21 mouse cellular contexts compared by ENCODE assay signal in the genomic region with DNA sequence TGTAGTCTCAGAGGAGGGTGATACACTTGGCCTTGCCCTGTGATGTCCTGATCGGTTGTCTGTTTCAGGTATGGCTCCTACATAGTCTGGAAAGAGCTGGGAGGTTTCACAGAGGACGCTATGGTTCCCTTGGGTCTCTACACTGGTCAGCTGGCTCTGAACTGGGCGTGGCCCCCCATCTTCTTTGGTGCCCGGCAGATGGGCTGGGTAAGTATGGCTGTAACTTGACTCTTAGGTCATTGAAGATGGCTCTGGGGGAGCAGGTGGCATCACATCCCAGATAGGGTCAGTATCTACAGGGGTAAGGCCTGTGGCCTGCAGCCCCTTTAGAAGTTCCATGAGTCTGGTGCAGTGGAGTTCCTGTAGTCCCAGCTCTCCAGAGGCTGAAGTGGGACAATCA. TPM values are rescaled to one million over a fixed set of nuclear protein-coding genes. Genes with fewer than 3 reads are reported as not detected.
DNase-seq lines count a peak whose midpoint lies in the region; ATAC-seq and TF ChIP-seq lines count a peak whose summit lies in the region.
"Had no signal": no experiment of that assay in that cellular context is flagged by ENCODE, and none has a peak within 500 bp of the region (broad histone marks: within the 10 kb centered on the region; RNA-seq: fewer than 3 reads in every experiment).

No protein-coding gene starts in this region.

- TF ChIP-seq POLR2A in MEL (IDR thresholded peaks at IDR 0.05; ENCODE audit: control insufficient read depth in 1 of 2, insufficient read depth in 1 of 2, low read depth in 1 of 2, low read length in 2 of 2, poor library complexity in 1 of 2) = no peak

- peaks cover 14% of the 10 kb centered on the region for H3K36me3 ChIP-seq in hindbrain, embryonic 15.5 days
- peaks cover 18% of the 10 kb centered on the region for H3K36me3 ChIP-seq in hindbrain, postnatal 0 days (ENCODE audit: insufficient read depth, low read length)
- peaks cover 52% of the 10 kb centered on the region for H3K36me3 ChIP-seq in liver, postnatal 0 days (replicated peaks; ENCODE audit: insufficient read depth, low read length)
- H3K36me3 ChIP-seq in liver, embryonic 11.5 days (ENCODE audit: control insufficient read depth, insufficient read depth, low read length) = peaks cover 22% of the 10 kb centered on the region
- no peaks in the 10 kb centered on the region; a peak in 2 of 4 replicates for H3K36me3 ChIP-seq in MEL (ENCODE audit: control insufficient read depth in 1 of 2, insufficient read depth in 2 of 2, low read length in 2 of 2)

- H3K4me3 ChIP-seq in hindbrain, embryonic 15.5 days = no peak overlapping the region
- H3K4me3 ChIP-seq in hindbrain, postnatal 0 days (ENCODE audit: low read length) = no peak overlapping the region
- H3K4me3 ChIP-seq in liver, postnatal 0 days (ENCODE audit: low read depth, low read length) = no peak overlapping the region
- no peak overlapping the region for H3K4me3 ChIP-seq in liver, embryonic 11.5 days (ENCODE audit: low read depth, low read length)
- H3K4me3 ChIP-seq in MEL (ENCODE audit: control insufficient read depth in 1 of 2, insufficient read depth in 1 of 2, low read depth in 2 of 2, low read length in 2 of 2) = no peak overlapping the region
- H3K4me3 ChIP-seq: forebrain, embryonic 10.5 days; forebrain, embryonic 13.5 days; hindbrain, embryonic 12.5 days had no signal

- no peak overlapping the region for H3K9ac ChIP-seq in hindbrain, embryonic 15.5 days
- no peak overlapping the region for H3K9ac ChIP-seq in hindbrain, postnatal 0 days (replicated peaks; ENCODE audit: low read length)
- no peak overlapping the region for H3K9ac ChIP-seq in liver, postnatal 0 days (replicated peaks)
- no peak overlapping the region for H3K9ac ChIP-seq in liver, embryonic 11.5 days (ENCODE audit: low read depth, low read length)
- no peak overlapping the region for H3K9ac ChIP-seq in MEL (ENCODE audit: control insufficient read depth, low read depth, low read length, poor library complexity, severe bottlenecking)
- H3K9ac ChIP-seq: forebrain, embryonic 13.5 days; hindbrain, embryonic 12.5 days had no signal

- H3K79me2 ChIP-seq in MEL (ENCODE audit: control insufficient read depth, insufficient read depth, low read length, poor library complexity) = no peaks in the 10 kb centered on the region

- no peak overlapping the region for H3K4me2 ChIP-seq in hindbrain, embryonic 15.5 days
- H3K4me2 ChIP-seq in hindbrain, postnatal 0 days (ENCODE audit: low read depth, low read length) = no peak overlapping the region
- no peak overlapping the region for H3K4me2 ChIP-seq in liver, postnatal 0 days (ENCODE audit: low read depth, low read length)
- no peak overlapping the region for H3K4me2 ChIP-seq in liver, embryonic 11.5 days
- H3K4me2 ChIP-seq: forebrain, embryonic 13.5 days; heart, embryonic 11.5 days; hindbrain, embryonic 12.5 days had no signal

- H3K4me1 ChIP-seq in hindbrain, embryonic 15.5 days (replicated peaks) = no peaks in the 10 kb centered on the region
- H3K4me1 ChIP-seq in hindbrain, postnatal 0 days (ENCODE audit: insufficient read depth, low read length) = no peaks in the 10 kb centered on the region
- H3K4me1 ChIP-seq in liver, postnatal 0 days (ENCODE audit: insufficient read depth) = peaks cover 9% of the 10 kb centered on the region
- H3K4me1 ChIP-seq in liver, embryonic 11.5 days (replicated peaks; ENCODE audit: control insufficient read depth, insufficient read depth, low read length) = no peaks in the 10 kb centered on the region
- peaks cover 0 to 7% of the 10 kb centered on the region in 2 experiments; a peak in 2 of 4 replicates for H3K4me1 ChIP-seq in MEL (ENCODE audit: control insufficient read depth in 1 of 2, insufficient read depth in 2 of 2, low read length in 2 of 2)
- H3K4me1 ChIP-seq: forebrain, embryonic 10.5 days; forebrain, embryonic 13.5 days; hindbrain, embryonic 12.5 days had no signal

- no peak for TF ChIP-seq CTCF in hindbrain, postnatal 0 days (IDR thresholded peaks at IDR 0.05; ENCODE audit: low read depth)
- no peak for TF ChIP-seq CTCF in liver, postnatal 0 days (IDR thresholded peaks at IDR 0.05; ENCODE audit: low read depth)
- TF ChIP-seq CTCF in MEL (IDR thresholded peaks at IDR 0.05 in 2 of 3, conservative IDR thresholded peaks at IDR 0.05 in 1 of 3; ENCODE audit: control insufficient read depth in 1 of 3, insufficient read depth in 1 of 3, low read depth in 2 of 3, low read length in 3 of 3, poor library complexity in 1 of 3, severe bottlenecking in 1 of 3) = no peak

- 0 out of 2 replicates have a peak, but pooled peaks have one; percentile 3 for ATAC-seq in hindbrain, embryonic 15.5 days (ENCODE audit: low FRiP score, low read depth)
- ATAC-seq in hindbrain, postnatal 0 days = no peak
- no peak for ATAC-seq in liver, postnatal 0 days
- ATAC-seq in liver, embryonic 11.5 days (replicated peaks; ENCODE audit: low FRiP score) = no peak
- ATAC-seq: activated CD4-positive, CD25-positive, alpha-beta regulatory T cell, adult 4 months; CD4-positive, CD25-positive, alpha-beta regulatory T cell, adult 4 months; forebrain, embryonic 13.5 days; forebrain, embryonic 16.5 days; hindbrain, embryonic 16.5 days; inflammation-experienced regulatory T-cells, adult 6 months had no signal

- DNase-seq in hindbrain, postnatal 0 days (ENCODE audit: low spot score) = no peak
- DNase-seq in liver, postnatal 0 days = no peak
- DNase-seq in liver, embryonic 11.5 days (ENCODE audit: low spot score) = no peak
- no peak for DNase-seq in MEL (ENCODE audit: low read depth, low spot score)
- no peak for DNase-seq in right cerebral cortex, postnatal 36 days (ENCODE audit: low spot score in 2 of 2)
- no peak for DNase-seq in heart, adult 18-20 months
- DNase-seq: B cell, adult 2 months; cerebellum, adult 18-20 months; cerebellum, adult 9-10 months; cerebellum, postnatal 14 days had no signal

- 88% methylated on average over 4 of the region's 4 CpGs for WGBS in hindbrain, embryonic 15.5 days
- 91% methylated on average over 4 of the region's 4 CpGs for WGBS in hindbrain, postnatal 0 days
- 81% methylated on average over 4 of the region's 4 CpGs for WGBS in liver, postnatal 0 days (ENCODE audit: insufficient replicate concordance)
- WGBS in liver, embryonic 11.5 days = 81% methylated on average over 4 of the region's 4 CpGs

- H3K27ac ChIP-seq in hindbrain, embryonic 15.5 days (replicated peaks) = no peak overlapping the region
- H3K27ac ChIP-seq in hindbrain, postnatal 0 days = no peak overlapping the region
- H3K27ac ChIP-seq in liver, postnatal 0 days (ENCODE audit: low read depth) = peak overlapping the region; percentile 74
- no peak overlapping the region for H3K27ac ChIP-seq in liver, embryonic 11.5 days (ENCODE audit: low read depth, low read length)
- no peak overlapping the region for H3K27ac ChIP-seq in MEL (ENCODE audit: control insufficient read depth, low read depth, low read length)
- H3K27ac ChIP-seq: forebrain, embryonic 10.5 days; forebrain, embryonic 13.5 days; hindbrain, embryonic 12.5 days had no signal

- no peak for TF ChIP-seq EP300 in liver, postnatal 0 days (IDR thresholded peaks at IDR 0.05; ENCODE audit: low read depth)
- no peak for TF ChIP-seq EP300 in MEL (IDR thresholded peaks at IDR 0.05; ENCODE audit: low read depth in 1 of 2, low read length in 2 of 2)

- TF ChIP-seq RAD21 in MEL (IDR thresholded peaks at IDR 0.05; ENCODE audit: low read depth, low read length) = no peak

- no peaks in the 10 kb centered on the region for H3K27me3 ChIP-seq in hindbrain, embryonic 15.5 days
- no peaks in the 10 kb centered on the region for H3K27me3 ChIP-seq in hindbrain, postnatal 0 days (ENCODE audit: insufficient read depth, low read length)
- no peaks in the 10 kb centered on the region for H3K27me3 ChIP-seq in liver, postnatal 0 days (ENCODE audit: insufficient read depth, low read length)
- H3K27me3 ChIP-seq in liver, embryonic 11.5 days (replicated peaks; ENCODE audit: control insufficient read depth, insufficient read depth, low read length) = no peaks in the 10 kb centered on the region
- H3K27me3 ChIP-seq in MEL (ENCODE audit: control insufficient read depth in 1 of 2, insufficient read depth in 2 of 2, low read length in 2 of 2) = no peaks in the 10 kb centered on the region
- H3K27me3 ChIP-seq: forebrain, embryonic 13.5 days; hindbrain, embryonic 12.5 days had no signal

- no peaks in the 10 kb centered on the region for H3K9me3 ChIP-seq in hindbrain, embryonic 15.5 days
- H3K9me3 ChIP-seq in hindbrain, postnatal 0 days (ENCODE audit: low read length) = no peaks in the 10 kb centered on the region
- no peaks in the 10 kb centered on the region for H3K9me3 ChIP-seq in liver, postnatal 0 days (ENCODE audit: low read length)
- H3K9me3 ChIP-seq in liver, embryonic 11.5 days (ENCODE audit: control insufficient read depth, low read length) = no peaks in the 10 kb centered on the region
- no peaks in the 10 kb centered on the region for H3K9me3 ChIP-seq in MEL (replicated peaks; ENCODE audit: insufficient read depth, low read length)
- H3K9me3 ChIP-seq: forebrain, embryonic 10.5 days; forebrain, embryonic 13.5 days; hindbrain, embryonic 12.5 days had no signal

RNA-seq across cellular contexts. Expression of a gene that starts 8.5 kb away (rescaled TPM):
- 30.8 and 33.1 TPM in 2 replicates for polyA plus RNA-seq in hindbrain, embryonic 15.5 days (2015; fragmentation: Nextera tagmentation; extraction: Ambion mirVana)
- total RNA-seq in hindbrain, postnatal 0 days (2014; rRNA removed) = 50.1 and 54.2 TPM in 2 replicates
- polyA plus RNA-seq in hindbrain, postnatal 0 days (2015; fragmentation: Nextera tagmentation; extraction: Ambion mirVana) = 35.2 and 36.9 TPM in 2 replicates
- polyA plus RNA-seq in liver, postnatal 0 days (2015; fragmentation: Nextera tagmentation; extraction: Ambion mirVana) = 20.0 and 20.5 TPM in 2 replicates
- 38.6 and 39.3 TPM in 2 replicates for polyA plus RNA-seq in liver, embryonic 11.5 days (2014; fragmentation: Nextera tagmentation; extraction: Ambion mirVana)
- 32.6 and 35.9 TPM in 2 replicates for total RNA-seq in MEL (2012; rRNA removed)
- polyA plus RNA-seq in MEL (2012; ENCODE audit: insufficient read depth in 1 of 2, insufficient read length in 2 of 2, low read depth in 1 of 2, low replicate concordance in 2 of 2, missing spikeins in 1 of 2) = 10 to 100 TPM in 1 of 2 experiments, not detected in 1; 28.8 TPM
- 10 to 100 TPM; 45.0 to 47.3 TPM for total RNA-seq in heart, adult 18-20 months (2021)

RNA-seq across cellular contexts. Expression of a gene that starts 8.7 kb away (rescaled TPM):
- polyA plus RNA-seq in hindbrain, embryonic 15.5 days (2015; fragmentation: Nextera tagmentation; extraction: Ambion mirVana) = 11.7 and 14.2 TPM in 2 replicates
- 5.0 and 9.6 TPM in 2 replicates for total RNA-seq in hindbrain, postnatal 0 days (2014; rRNA removed)
- polyA plus RNA-seq in hindbrain, postnatal 0 days (2015; fragmentation: Nextera tagmentation; extraction: Ambion mirVana) = 17.1 and 17.3 TPM in 2 replicates
- polyA plus RNA-seq in liver, postnatal 0 days (2015; fragmentation: Nextera tagmentation; extraction: Ambion mirVana) = 168 and 183 TPM in 2 replicates
- polyA plus RNA-seq in liver, embryonic 11.5 days (2014; fragmentation: Nextera tagmentation; extraction: Ambion mirVana) = 144 and 150 TPM in 2 replicates
- 61.3 and 80.0 TPM in 2 replicates for total RNA-seq in MEL (2012; rRNA removed)
- 10 to 100 TPM in 1 of 2 experiments, not detected in 1; 66.5 TPM for polyA plus RNA-seq in MEL (2012; ENCODE audit: insufficient read depth in 1 of 2, insufficient read length in 2 of 2, low read depth in 1 of 2, low replicate concordance in 2 of 2, missing spikeins in 1 of 2)
- 10 to 100 TPM; 66.2 to 75.9 TPM for total RNA-seq in heart, adult 18-20 months (2021)

RNA-seq across cellular contexts. Expression of a gene that starts 22.8 kb away (rescaled TPM):
- 45.3 and 46.3 TPM in 2 replicates for polyA plus RNA-seq in hindbrain, embryonic 15.5 days (2015; fragmentation: Nextera tagmentation; extraction: Ambion mirVana)
- total RNA-seq in hindbrain, postnatal 0 days (2014; rRNA removed) = 56.9 and 60.6 TPM in 2 replicates
- 31.3 and 32.6 TPM in 2 replicates for polyA plus RNA-seq in hindbrain, postnatal 0 days (2015; fragmentation: Nextera tagmentation; extraction: Ambion mirVana)
- 10.9 and 12.9 TPM in 2 replicates for polyA plus RNA-seq in liver, postnatal 0 days (2015; fragmentation: Nextera tagmentation; extraction: Ambion mirVana)
- 81.4 and 87.1 TPM in 2 replicates for polyA plus RNA-seq in liver, embryonic 11.5 days (2014; fragmentation: Nextera tagmentation; extraction: Ambion mirVana)
- 41.9 and 43.9 TPM in 2 replicates for total RNA-seq in MEL (2012; rRNA removed)
- 10 to 100 TPM in 1 of 2 experiments, not detected in 1; 76.5 TPM for polyA plus RNA-seq in MEL (2012; ENCODE audit: insufficient read depth in 1 of 2, insufficient read length in 2 of 2, low read depth in 1 of 2, low replicate concordance in 2 of 2, missing spikeins in 1 of 2)
- total RNA-seq in heart, adult 18-20 months (2021) = 1 to 10 TPM; 6.0 TPM

RNA-seq across cellular contexts. Expression of a gene that starts 45.5 kb away (rescaled TPM):
- 0.72 and 1.3 TPM in 2 replicates for polyA plus RNA-seq in hindbrain, embryonic 15.5 days (2015; fragmentation: Nextera tagmentation; extraction: Ambion mirVana)
- 0.16 and 0.97 TPM in 2 replicates for total RNA-seq in hindbrain, postnatal 0 days (2014; rRNA removed)
- 0.68 and 1.3 TPM in 2 replicates for polyA plus RNA-seq in hindbrain, postnatal 0 days (2015; fragmentation: Nextera tagmentation; extraction: Ambion mirVana)
- polyA plus RNA-seq in liver, postnatal 0 days (2015; fragmentation: Nextera tagmentation; extraction: Ambion mirVana) = 6.2 and 6.4 TPM in 2 replicates
- 4.0 and 5.6 TPM in 2 replicates for polyA plus RNA-seq in liver, embryonic 11.5 days (2014; fragmentation: Nextera tagmentation; extraction: Ambion mirVana)
- 5.1 and 7.6 TPM in 2 replicates for total RNA-seq in MEL (2012; rRNA removed)
- 10 to 100 TPM in 1 of 2 experiments, not detected in 1; 10.2 TPM for polyA plus RNA-seq in MEL (2012; ENCODE audit: insufficient read depth in 1 of 2, insufficient read length in 2 of 2, low read depth in 1 of 2, low replicate concordance in 2 of 2, missing spikeins in 1 of 2)
- 1 to 10 TPM; 5.7 to 6.5 TPM for total RNA-seq in heart, adult 18-20 months (2021)
- total RNA-seq: hematopoietic stem cell, adult 5-6 weeks had no signal
